Mouse (Mus musculus) E14TG2a.4 (cell line): ENCODE data around the gene Bud23.
A peak's percentile ranks its signal among the peaks of the same experiment; 100 is the strongest.

ENCODE experiments used
- H3K27me3 ChIP-seq: 2 replicates; pipeline ENCODE4 v1.6.1; 2014; ENCODE audit warnings: low read length, control low read depth; ENCODE audit not compliant: insufficient read depth
- H3K36me3 ChIP-seq: 2 replicates; pipeline ENCODE4 v1.6.1; 2014; ENCODE audit warnings: low read length, control low read depth; ENCODE audit not compliant: insufficient read depth
- H3K4me1 ChIP-seq: replicated peaks from 2 replicates; pipeline ENCODE4 v1.6.1; 2014; ENCODE audit warnings: low read depth, low read length, control low read depth
- H3K4me3 ChIP-seq: replicated peaks from 2 replicates; pipeline ENCODE4 v1.5.1; 2014; ENCODE audit warnings: mild to moderate bottlenecking, low read length
- H3K9me3 ChIP-seq: 2 replicates; pipeline ENCODE4 v1.6.1; 2014; ENCODE audit warnings: low read length, control low read depth
- CTCF ChIP-seq: conservative IDR thresholded peaks from 2 replicates; pipeline ENCODE4 v1.5.1; 2014; ENCODE audit warnings: low read length
- NANOG ChIP-seq: IDR thresholded peaks from 2 replicates; pipeline ENCODE4 v1.6.1; 2014; ENCODE audit warnings: borderline replicate concordance, low read length, mixed read lengths
- POU5F1 ChIP-seq: IDR thresholded peaks from 2 replicates; pipeline ENCODE4 v1.6.1; 2014; ENCODE audit warnings: low read length, borderline replicate concordance

Gene Bud23

GRCm38 (mm10) chr5:135076368-135076767 lies 11.6 kb upstream of the Bud23 start:
- Histone ChIP-seq H3K4me3 (peak overlapping the region; percentile 89), H3K27me3 (peaks cover 38% of the 10 kb centered on the region), H3K9me3 (peaks cover 5% of the 10 kb centered on the region; the same call in 1 of the 2 replicates), H3K4me1 (peaks cover 61% of the 10 kb centered on the region), H3K36me3 (no peaks in the 10 kb centered on the region)
- TF ChIP-seq POU5F1 (no peak), NANOG (no peak), CTCF (no peak)

- H3K4me1 ChIP-seq = peaks cover 67% of the 10 kb centered on the region
- 0 out of 2 replicates have a peak, but pooled peaks cover under 1% of the 10 kb centered on the region for H3K9me3 ChIP-seq
- no peak overlapping the region for H3K4me3 ChIP-seq
- H3K36me3 ChIP-seq = no peaks in the 10 kb centered on the region
- TF ChIP-seq POU5F1 (no peak), NANOG (no peak), CTCF (no peak; the same call in 1 of the 2 replicates)
- peaks cover 35% of the 10 kb centered on the region for H3K27me3 ChIP-seq
Measured at GRCm38 (mm10) chr5:135075655-135076054, 10.9 kb upstream of the Bud23 start.

- H3K9me3 ChIP-seq = no peaks in the 10 kb centered on the region
- H3K4me3 ChIP-seq = peak overlapping the region; percentile 71
- H3K27me3 ChIP-seq = peaks cover 16% of the 10 kb centered on the region
- no peaks in the 10 kb centered on the region for H3K36me3 ChIP-seq
- TF ChIP-seq NANOG (no peak), POU5F1 (no peak), CTCF (no peak)
- H3K4me1 ChIP-seq = peaks cover 71% of the 10 kb centered on the region
Measured at GRCm38 (mm10) chr5:135073349-135074150, 8.8 kb upstream of the Bud23 start.

- H3K27me3 ChIP-seq = peaks cover 14% of the 10 kb centered on the region
- peak overlapping the region; percentile 71 for H3K4me3 ChIP-seq
Measured at GRCm38 (mm10) chr5:135072720-135073119, 8.0 kb upstream of the Bud23 start.

GRCm38 (mm10) chr5:135072061-135072460 lies 7.3 kb upstream of the Bud23 start:
- Histone ChIP-seq H3K9me3 (no peaks in the 10 kb centered on the region), H3K4me1 (peaks cover 64% of the 10 kb centered on the region), H3K36me3 (peaks cover 15% of the 10 kb centered on the region), H3K27me3 (peaks cover 8% of the 10 kb centered on the region), H3K4me3 (peak overlapping the region; percentile 71)
- TF ChIP-seq NANOG = no peak
- no peak for TF ChIP-seq CTCF
- no peak for TF ChIP-seq POU5F1

More at GRCm38 (mm10) chr5:135072720-135073119, 8.0 kb upstream of the Bud23 start:
- Histone ChIP-seq H3K36me3 (peaks cover 8% of the 10 kb centered on the region), H3K9me3 (no peaks in the 10 kb centered on the region), H3K4me1 (peaks cover 69% of the 10 kb centered on the region)
- TF ChIP-seq NANOG = no peak
- no peak for TF ChIP-seq POU5F1
- TF ChIP-seq CTCF = no peak

GRCm38 (mm10) chr5:135070448-135070847 lies 5.7 kb upstream of the Bud23 start:
- Histone ChIP-seq H3K9me3 (no peaks in the 10 kb centered on the region), H3K27me3 (peaks cover 7% of the 10 kb centered on the region), H3K4me1 (peaks cover 62% of the 10 kb centered on the region), H3K4me3 (no peak overlapping the region), H3K36me3 (peaks cover 29% of the 10 kb centered on the region)
- TF ChIP-seq NANOG = no peak
- no peak for TF ChIP-seq CTCF
- TF ChIP-seq POU5F1 = no peak

- no peaks in the 10 kb centered on the region for H3K9me3 ChIP-seq
- no peaks in the 10 kb centered on the region for H3K27me3 ChIP-seq
- H3K36me3 ChIP-seq = peaks cover 49% of the 10 kb centered on the region
- TF ChIP-seq NANOG (no peak), POU5F1 (no peak), CTCF (no peak)
- 0 out of 2 replicates have a peak overlapping the region, but pooled peaks have one; percentile 7 for H3K4me3 ChIP-seq
- H3K4me1 ChIP-seq = peaks cover 49% of the 10 kb centered on the region
Measured at GRCm38 (mm10) chr5:135066008-135066407, 1.2 kb upstream of the Bud23 start.

- H3K27me3 ChIP-seq = no peaks in the 10 kb centered on the region
- TF ChIP-seq CTCF = no peak
- TF ChIP-seq POU5F1 = no peak
- TF ChIP-seq NANOG = no peak
- H3K4me3 ChIP-seq = peak overlapping the region; percentile 98
Measured at GRCm38 (mm10) chr5:135064382-135064766, 385 bp downstream of the Bud23 start.

More at GRCm38 (mm10) chr5:135064382-135064766, 385 bp downstream of the Bud23 start:
- no peaks in the 10 kb centered on the region for H3K9me3 ChIP-seq
- H3K4me1 ChIP-seq = peaks cover 44% of the 10 kb centered on the region
- H3K36me3 ChIP-seq = peaks cover 66% of the 10 kb centered on the region
